Mouse (Mus musculus): ENCODE results near the gene Gm43552.

DNA sequence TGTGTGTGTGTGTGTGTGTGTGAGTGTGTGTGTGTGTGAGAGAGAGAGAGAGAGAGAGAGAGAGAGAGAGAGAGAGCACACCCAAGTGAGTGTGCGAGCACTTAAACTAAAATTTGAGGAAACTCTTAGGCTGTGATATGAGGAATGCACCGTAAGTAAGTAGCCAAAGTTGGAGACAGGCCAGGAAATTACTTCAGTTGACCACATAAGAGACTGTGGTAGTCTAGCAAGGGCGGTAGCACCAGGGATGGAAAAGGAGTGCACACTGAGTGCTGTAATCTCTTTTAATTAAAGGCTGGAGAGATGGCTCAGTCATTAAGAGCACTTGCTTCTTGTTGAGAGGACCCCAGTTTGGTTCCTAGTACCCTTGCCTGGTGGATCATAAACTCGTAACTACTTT lies 2.8 kb downstream of the Gm43552 start:
- no peak for TF ChIP-seq CTCF (IDR thresholded peaks at IDR 0.05; ENCODE audit: low read depth, low read length)
- TF ChIP-seq EP300 (IDR thresholded peaks at IDR 0.05; ENCODE audit: insufficient read depth, low read depth, low read length): no peak

All from ES-Bruce4 (cell line).